Mouse (Mus musculus): Measurements from ENCODE around the gene Slc7a1. TPM values are rescaled to one million over a fixed set of nuclear protein-coding genes. Genes with fewer than 3 reads are reported as not detected.

The Slc7a1 gene
- total RNA-seq (2012; rRNA removed), result 53.9 and 69.5 TPM in 2 replicates
- 12.2 and 20.5 TPM in 2 replicates for total RNA-seq (2014; rRNA removed)
- polyA plus RNA-seq (2012; ENCODE audit: insufficient read length, low read depth), result 64.1 and 78.3 TPM in 2 replicates

- H3K36me3 ChIP-seq (replicated peaks in 1 of 2; ENCODE audit: control insufficient read depth in 1 of 2, insufficient read depth in 1 of 2, low read length in 1 of 2), result peaks cover 15 to 28% of the 10 kb centered on the region in 2 experiments
- H3K27me3 ChIP-seq (replicated peaks), result no peaks in the 10 kb centered on the region
- in situ Hi-C loops (cut with MboI; ENCODE audit: low pct_ligation_motif_present, low pct_unique_long_range_greater_than_20kb, low sequenced_read_pairs), result no loop called here
- peak within 1 kb of the TSS; percentile 94 for H3K4me2 ChIP-seq (ENCODE audit: insufficient read depth, low read depth, poor library complexity, severe bottlenecking)
- H3K4me1 ChIP-seq (ENCODE audit: control insufficient read depth in 1 of 2, insufficient read depth in 2 of 2), result peaks cover 10 to 23% of the 10 kb centered on the region in 2 experiments
- peaks cover 42% of the 10 kb centered on the region for H3K79me2 ChIP-seq (replicated peaks; ENCODE audit: control insufficient read depth, extremely low read depth, insufficient read depth, poor library complexity, severe bottlenecking)
- H3K4me3 ChIP-seq (replicated peaks in 1 of 3; ENCODE audit: low read depth in 2 of 3, low read length in 2 of 3, poor library complexity in 1 of 3), result peak within 1 kb of the TSS; percentile 69 to 99 (median 98)
- peak within 1 kb of the TSS; percentile 96 for H3K27ac ChIP-seq (ENCODE audit: insufficient read depth, low read depth)
- H3K9me3 ChIP-seq (replicated peaks; ENCODE audit: low read length), result peaks cover 7% of the 10 kb centered on the region
- no peak for TF ChIP-seq EP300 (IDR thresholded peaks at IDR 0.05; ENCODE audit: low read length)
- TF ChIP-seq ZMIZ1 (IDR thresholded peaks at IDR 0.05; ENCODE audit: low read depth, low read length), result peak; percentile 86
- TF ChIP-seq MAZ (IDR thresholded peaks at IDR 0.05; ENCODE audit: low read depth, low read length), result 0 out of 2 replicates have a peak, but pooled peaks have one; percentile 53
- peak; percentile 91 for TF ChIP-seq NELFE (IDR thresholded peaks at IDR 0.05; ENCODE audit: low read depth, low read length)
- no peak; the same call in 1 of the 2 replicates for TF ChIP-seq MXI1 (IDR thresholded peaks at IDR 0.05; ENCODE audit: low read depth, low read length)
- TF ChIP-seq CHD2 (IDR thresholded peaks at IDR 0.05; ENCODE audit: low read length), result no peak
- peak; percentile 38; the same call in 1 of the 2 replicates for TF ChIP-seq ZNF384 (IDR thresholded peaks at IDR 0.05; ENCODE audit: low read depth, low read length)
- TF ChIP-seq CHD1 (IDR thresholded peaks at IDR 0.05; ENCODE audit: low read depth, low read length), result no peak
- peak; percentile 73; the same call in 1 of the 2 replicates for TF ChIP-seq MAX (IDR thresholded peaks at IDR 0.05; ENCODE audit: low read length)
- TF ChIP-seq CTCF (conservative IDR thresholded peaks at IDR 0.05 in 1 of 2, IDR thresholded peaks at IDR 0.05 in 1 of 2; ENCODE audit: low read depth in 2 of 2, low read length in 2 of 2), result no peak
- peak; percentile 52 for TF ChIP-seq TBP (conservative IDR thresholded peaks at IDR 0.05; ENCODE audit: low read depth, low read length)
- TF ChIP-seq MEF2A (IDR thresholded peaks at IDR 0.05; ENCODE audit: borderline replicate concordance, low read depth, low read length), result peak; percentile 37; the same call in 1 of the 2 replicates
- TF ChIP-seq GABPA (IDR thresholded peaks at IDR 0.05; ENCODE audit: insufficient replicate concordance, low read depth, low read length), result no peak
- no peak for TF ChIP-seq HCFC1 (IDR thresholded peaks at IDR 0.05; ENCODE audit: low read depth, low read length)
- peak; percentile 57; the same call in 1 of the 2 replicates for TF ChIP-seq MYC (IDR thresholded peaks at IDR 0.05; ENCODE audit: low read depth, low read length)
- peak; percentile 30; the same call in 1 of the 2 replicates for TF ChIP-seq BHLHE40 (IDR thresholded peaks at IDR 0.05; ENCODE audit: low read depth, low read length)
- TF ChIP-seq TCF12 (IDR thresholded peaks at IDR 0.05; ENCODE audit: low read depth, low read length), result peak; percentile 90
- TF ChIP-seq SIN3A (IDR thresholded peaks at IDR 0.05; ENCODE audit: low read length), result no peak
- TF ChIP-seq KAT2A (IDR thresholded peaks at IDR 0.05; ENCODE audit: insufficient replicate concordance, low read length), result no peak
- TF ChIP-seq POLR2A (IDR thresholded peaks at IDR 0.05; ENCODE audit: low read depth, low read length), result peak; percentile 82
- 0 out of 2 replicates have a peak, but pooled peaks have one; percentile 43 for TF ChIP-seq POLR2AphosphoS2 (IDR thresholded peaks at IDR 0.05; ENCODE audit: low read depth, low read length)
- no peak; the same call in 1 of the 2 replicates for TF ChIP-seq IRF4 (IDR thresholded peaks at IDR 0.05; ENCODE audit: low read depth, low read length)
- peak; percentile 11; the same call in 1 of the 2 replicates for TF ChIP-seq ELF1 (IDR thresholded peaks at IDR 0.05; ENCODE audit: low read depth, low read length)
- TF ChIP-seq UBTF (IDR thresholded peaks at IDR 0.05; ENCODE audit: low read depth, low read length), result 0 out of 2 replicates have a peak, but pooled peaks have one; percentile 33
- TF ChIP-seq NRF1 (IDR thresholded peaks at IDR 0.05; ENCODE audit: low read depth, low read length), result peak; percentile 55
- no peak for TF ChIP-seq USF2 (conservative IDR thresholded peaks at IDR 0.05; ENCODE audit: low read depth, low read length)
- no peak for TF ChIP-seq JUND (conservative IDR thresholded peaks at IDR 0.05; ENCODE audit: low read depth, low read length)
- no peak for TF ChIP-seq ETS1 (conservative IDR thresholded peaks at IDR 0.05; ENCODE audit: low read depth, low read length)
- no peak for TF ChIP-seq ZKSCAN1 (IDR thresholded peaks at IDR 0.05; ENCODE audit: borderline replicate concordance, low read depth, low read length)
- TF ChIP-seq USF1 (IDR thresholded peaks at IDR 0.05; ENCODE audit: low read depth, low read length), result no peak
- TF ChIP-seq PAX5 (IDR thresholded peaks at IDR 0.05; ENCODE audit: low read length), result no peak
- no peak; the same call in 1 of the 2 replicates for TF ChIP-seq RAD21 (IDR thresholded peaks at IDR 0.05; ENCODE audit: low read depth, low read length)
- no peak for TF ChIP-seq MAFK (IDR thresholded peaks at IDR 0.05; ENCODE audit: insufficient replicate concordance, low read length)
- no peak for TF ChIP-seq ZC3H11A (IDR thresholded peaks at IDR 0.05; ENCODE audit: low read depth, low read length)
- no peak for TF ChIP-seq RCOR1 (conservative IDR thresholded peaks at IDR 0.05; ENCODE audit: low read depth, low read length)
- no peak; the same call in 1 of the 2 replicates for TF ChIP-seq SMC3 (IDR thresholded peaks at IDR 0.05; ENCODE audit: low read depth, low read length)
- no peak for TF ChIP-seq JUN (IDR thresholded peaks at IDR 0.05; ENCODE audit: insufficient read depth, low read depth, low read length)
- TF ChIP-seq E2F4 (IDR thresholded peaks at IDR 0.05; ENCODE audit: insufficient replicate concordance, low read depth, low read length), result no peak; the same call in 1 of the 2 replicates
- H3K9ac ChIP-seq (ENCODE audit: insufficient read depth, low read depth), result peak within 1 kb of the TSS; percentile 98
- DNase-seq (ENCODE audit: extremely low read depth), result peak; percentile 81
- dilution Hi-C loops (cut with MboI; ENCODE audit: extremely low pct_ligation_motif_present, extremely low pct_unique_long_range_greater_than_20kb, low sequenced_read_pairs), result no loop called here
These were observed at the start of gene Slc7a1 for GRCm38 (mm10) chr5:148399660-148400443. Gene Slc7a1 (minus strand): TSS chr5:148399904.
